Mouse (Mus musculus) CH12.LX (cell line): Measurements from ENCODE around the gene Npas3.

Experiments
- CTCF ChIP-seq, 2 experiments: IDR thresholded peaks in 1 of 2; conservative IDR thresholded peaks in 1 of 2; 2 replicates each; pipeline ENCODE4 v1.5.1; 2011 to 2012; ENCODE audit warnings: low read depth in 2 of 2, low read length in 2 of 2, improper control_type of control experiment in 1 of 2, inconsistent platforms in 1 of 2, mild to moderate bottlenecking in 1 of 2, moderate library complexity in 1 of 2
- ELF1 ChIP-seq: IDR thresholded peaks from 2 replicates; pipeline ENCODE4 v1.6.1; 2014; ENCODE audit warnings: low read depth, mild to moderate bottlenecking, inconsistent platforms, low read length, improper control_type of control experiment
- EP300 ChIP-seq: IDR thresholded peaks from 2 replicates; pipeline ENCODE4 v1.6.1; 2011; ENCODE audit warnings: low read length, improper control_type of control experiment
- MAZ ChIP-seq: IDR thresholded peaks from 2 replicates; pipeline ENCODE4 v1.6.1; 2012; ENCODE audit warnings: low read depth, mild to moderate bottlenecking, inconsistent platforms, low read length, improper control_type of control experiment, moderate library complexity
- MEF2A ChIP-seq: IDR thresholded peaks from 2 replicates; pipeline ENCODE4 v1.6.1; 2014; ENCODE audit warnings: low read depth, mild to moderate bottlenecking, inconsistent platforms, low read length, improper control_type of control experiment, borderline replicate concordance
- MXI1 ChIP-seq: IDR thresholded peaks from 2 replicates; pipeline ENCODE4 v1.6.1; 2011; ENCODE audit warnings: mild to moderate bottlenecking, low read depth, low read length, improper control_type of control experiment
- POLR2A ChIP-seq: IDR thresholded peaks from 2 replicates; pipeline ENCODE4 v1.6.1; 2011; ENCODE audit warnings: low read depth, mild to moderate bottlenecking, improper control_type of control experiment, low read length
- RCOR1 ChIP-seq: conservative IDR thresholded peaks from 2 replicates; pipeline ENCODE4 v1.6.1; 2012; ENCODE audit warnings: low read depth, mild to moderate bottlenecking, inconsistent platforms, low read length, improper control_type of control experiment
- TBP ChIP-seq: conservative IDR thresholded peaks from 2 replicates; pipeline ENCODE4 v1.6.1; 2011; ENCODE audit warnings: low read depth, low read length, improper control_type of control experiment
- TCF12 ChIP-seq: IDR thresholded peaks from 2 replicates; pipeline ENCODE4 v1.6.1; 2014; ENCODE audit warnings: low read depth, mild to moderate bottlenecking, inconsistent platforms, low read length, improper control_type of control experiment
- ZNF384 ChIP-seq: IDR thresholded peaks from 2 replicates; pipeline ENCODE4 v1.6.1; 2012; ENCODE audit warnings: low read depth, low read length, improper control_type of control experiment, inconsistent platforms

GRCm38 (mm10) chr12:54004606-54005005 is 756.1 kb downstream of the Npas3 start:
- TF ChIP-seq ZNF384 (no peak), TCF12 (no peak), CTCF (conservative IDR thresholded peaks at IDR 0.05 in 1 of 2, IDR thresholded peaks at IDR 0.05 in 1 of 2; ENCODE audit: low read depth in 2 of 2, low read length in 2 of 2) (no peak), RCOR1 (no peak), POLR2A (no peak), EP300 (no peak), TBP (no peak), MAZ (no peak), MXI1 (no peak), MEF2A (no peak), ELF1 (no peak)
